Mouse (Mus musculus) bone marrow macrophage, adult 2 months (primary cell): ENCODE measurements at regions not wholly inside any gene's neighbourhood (a gene's known extent, or its start where the extent isn't known, plus 50 kb on each side); places are given as distances from the start of the nearest gene placed in this dataset.

Experiments
- CTCF ChIP-seq: IDR thresholded peaks from 2 replicates; pipeline ENCODE4 v1.5.1; 2012; ENCODE audit warnings: low read depth, mild to moderate bottlenecking, low read length, moderate library complexity
- POLR2A ChIP-seq: IDR thresholded peaks from 2 replicates; pipeline ENCODE4 v1.6.1; 2012; ENCODE audit warnings: mild to moderate bottlenecking, low read depth, low read length, borderline replicate concordance

- TF ChIP-seq CTCF (no peak), POLR2A (no peak)
Measured at GRCm38 (mm10) chr2:84173450-84173849, 183.1 kb downstream of the Gm13691 start.
